Mouse (Mus musculus) ES-E14 (cell line): ENCODE measurements around the gene Eif4g3. TPM values are rescaled to one million over a fixed set of nuclear protein-coding genes. Genes with fewer than 3 reads are reported as not detected.

ENCODE experiments used
- DNase-seq: peaks from one replicate; pipeline ENCODE4 v3.0.0-alpha.2; 2013; ENCODE audit warnings: low read depth, low spot score
- H3K27ac ChIP-seq: 2 replicates; pipeline ENCODE4 v1.5.1; 2012; ENCODE audit warnings: low read depth, mild to moderate bottlenecking, low read length, moderate library complexity, mixed read lengths; ENCODE audit not compliant: poor library complexity, insufficient read depth, severe bottlenecking
- H3K36me3 ChIP-seq: 2 replicates; pipeline ENCODE4 v1.6.1; 2012; ENCODE audit warnings: mild to moderate bottlenecking, low read length, moderate library complexity, mixed read lengths; ENCODE audit not compliant: control insufficient read depth, poor library complexity, insufficient read depth, severe bottlenecking
- H3K4me1 ChIP-seq, 2 experiments: fragments of 150-350 bp in 1 of 2; sonication (generic) in 1 of 2; 2 replicates each; pipeline ENCODE4 v1.6.1; 2012; ENCODE audit warnings: low read length in 2 of 2, mild to moderate bottlenecking in 1 of 2, mixed read lengths in 1 of 2; ENCODE audit not compliant: control insufficient read depth in 2 of 2, insufficient read depth in 2 of 2, poor library complexity in 1 of 2
- H3K4me3 ChIP-seq, 2 experiments: fragments of 150-350 bp in 1 of 2; sonication (generic) in 1 of 2; 2 replicates each; pipeline ENCODE4 v1.5.1; 2012; ENCODE audit warnings: low read length in 2 of 2, low read depth in 1 of 2, mild to moderate bottlenecking in 1 of 2, mixed read lengths in 1 of 2; ENCODE audit not compliant: insufficient read depth in 1 of 2, poor library complexity in 1 of 2, severe bottlenecking in 1 of 2
- H3K9ac ChIP-seq: 2 replicates; pipeline ENCODE4 v1.6.1; 2012; ENCODE audit warnings: low read depth, mild to moderate bottlenecking, low read length, mixed read lengths; ENCODE audit not compliant: poor library complexity, insufficient read depth, severe bottlenecking
- H3K9me3 ChIP-seq: fragments of 150-350 bp; sonication (generic); 2 replicates; pipeline ENCODE4 v1.6.1; 2012; ENCODE audit warnings: low read depth, mild to moderate bottlenecking, low read length; ENCODE audit not compliant: control insufficient read depth, insufficient read depth
- CHD2 ChIP-seq: IDR thresholded peaks from 2 replicates; pipeline ENCODE4 v1.6.1; 2014; ENCODE audit warnings: mild to moderate bottlenecking, low read depth, low read length, inconsistent platforms
- HCFC1 ChIP-seq: IDR thresholded peaks from 2 replicates; pipeline ENCODE4 v1.6.1; 2012; ENCODE audit warnings: low read length, inconsistent platforms, borderline replicate concordance; ENCODE audit not compliant: insufficient read depth
- MAFK ChIP-seq: IDR thresholded peaks from 2 replicates; pipeline ENCODE4 v1.6.1; 2014; ENCODE audit warnings: mild to moderate bottlenecking, low read depth, low read length, inconsistent platforms; ENCODE audit not compliant: insufficient read depth
- ZC3H11A ChIP-seq: IDR thresholded peaks from 2 replicates; pipeline ENCODE4 v1.6.1; 2012; ENCODE audit warnings: low read depth, mild to moderate bottlenecking, inconsistent platforms, low read length, borderline replicate concordance
- ZNF384 ChIP-seq: IDR thresholded peaks from 2 replicates; pipeline ENCODE4 v1.6.1; 2012; ENCODE audit warnings: low read depth, low read length, inconsistent platforms
- in situ Hi-C, 2 experiments: fragments of 600-800 bp; cut with MboI; formaldehyde crosslinking; loops; one replicate each; pipeline ENCODE4 v1.15.1; 2025; ENCODE audit warnings: low sequenced_read_pairs in 2 of 2, inconsistent platforms in 1 of 2; ENCODE audit not compliant: unreplicated experiment in 2 of 2
- total RNA-seq: library from RNA; depleted of rRNA; stranded (reverse); fragments of 300-350 nt; gene quantifications from 2 replicates; pipeline ENCODE4 v1.2.3, GENCODE M21; 2012

The Eif4g3 gene
- total RNA-seq, 1 experiment = 18.7 TPM

- H3K4me1 ChIP-seq = no peaks in the 10 kb centered on the region
- H3K9ac ChIP-seq = no peak overlapping the region
- no peak overlapping the region for H3K4me3 ChIP-seq
- no peak for TF ChIP-seq ZNF384
- no peak for TF ChIP-seq ZC3H11A
- no peak for TF ChIP-seq CHD2
- TF ChIP-seq MAFK = no peak
- TF ChIP-seq HCFC1 = no peak
- in situ Hi-C loops = no loop called here
- no peak overlapping the region for H3K27ac ChIP-seq
- DNase-seq = no peak
- no peaks in the 10 kb centered on the region; the same call in 1 of the 2 replicates for H3K36me3 ChIP-seq
- no peaks in the 10 kb centered on the region for H3K9me3 ChIP-seq
These were observed 172.0 kb downstream of the Eif4g3 start for GRCm38 (mm10) chr4:138164860-138165259.

GRCm38 (mm10) chr4:138166519-138166918, 173.7 kb downstream of the Eif4g3 start:
- DNase-seq = no peak
- Histone ChIP-seq H3K4me1 (no peaks in the 10 kb centered on the region), H3K9me3 (no peaks in the 10 kb centered on the region), H3K36me3 (peaks cover 4% of the 10 kb centered on the region; the same call in 1 of the 2 replicates), H3K9ac (no peak overlapping the region), H3K27ac (no peak overlapping the region), H3K4me3 (no peak overlapping the region)
- TF ChIP-seq CHD2 = no peak
- TF ChIP-seq ZC3H11A = no peak
- TF ChIP-seq MAFK = no peak
- TF ChIP-seq ZNF384 = no peak
- no peak for TF ChIP-seq HCFC1
- in situ Hi-C loops = no loop called here

- DNase-seq = no peak
- in situ Hi-C loops = no loop called here
- no peak for TF ChIP-seq HCFC1
- TF ChIP-seq CHD2 = no peak
- TF ChIP-seq MAFK = no peak
- no peak for TF ChIP-seq ZC3H11A
- no peak for TF ChIP-seq ZNF384
- Histone ChIP-seq H3K27ac (no peak overlapping the region), H3K4me1 (no peaks in the 10 kb centered on the region), H3K9ac (no peak overlapping the region), H3K36me3 (peaks cover 7% of the 10 kb centered on the region; the same call in 1 of the 2 replicates), H3K4me3 (no peak overlapping the region), H3K9me3 (no peaks in the 10 kb centered on the region)
These were observed 175.3 kb downstream of the Eif4g3 start for GRCm38 (mm10) chr4:138168162-138168561.

- H3K36me3 ChIP-seq = peaks cover 7% of the 10 kb centered on the region; the same call in 1 of the 2 replicates
- H3K4me1 ChIP-seq = no peaks in the 10 kb centered on the region
- in situ Hi-C loops = no loop called here
- H3K4me3 ChIP-seq = no peak overlapping the region
- H3K27ac ChIP-seq = no peak overlapping the region
- H3K9ac ChIP-seq = no peak overlapping the region
- no peak for TF ChIP-seq ZC3H11A
- no peak for TF ChIP-seq HCFC1
- no peak for TF ChIP-seq MAFK
- no peak for TF ChIP-seq CHD2
- TF ChIP-seq ZNF384 = no peak
- DNase-seq = no peak
- H3K9me3 ChIP-seq = no peaks in the 10 kb centered on the region
These were observed 176.6 kb downstream of the Eif4g3 start for GRCm38 (mm10) chr4:138169420-138169819.

- no peak overlapping the region for H3K9ac ChIP-seq
- H3K36me3 ChIP-seq = peaks cover 10% of the 10 kb centered on the region; the same call in 1 of the 2 replicates
- in situ Hi-C loops = no loop called here
- TF ChIP-seq CHD2 (no peak), MAFK (no peak), HCFC1 (no peak), ZC3H11A (no peak), ZNF384 (no peak)
- H3K4me1 ChIP-seq = no peaks in the 10 kb centered on the region
- DNase-seq = no peak
- no peak overlapping the region for H3K27ac ChIP-seq
- no peaks in the 10 kb centered on the region for H3K9me3 ChIP-seq
- H3K4me3 ChIP-seq = no peak overlapping the region
These were observed 179.9 kb downstream of the Eif4g3 start for GRCm38 (mm10) chr4:138172686-138173085.
